Mouse (Mus musculus) MEL (cell line): ENCODE results near the gene Hdac11. TPM values are rescaled to one million over a fixed set of nuclear protein-coding genes. Genes with fewer than 3 reads are reported as not detected.

ENCODE experiments used
- DNase-seq: peaks from one replicate; pipeline ENCODE4 v3.0.0; 2011; ENCODE audit warnings: low read depth, low spot score
- H3K27ac ChIP-seq: 2 replicates; pipeline ENCODE4 v1.5.1; 2012; ENCODE audit warnings: low read depth, mild to moderate bottlenecking, control low read depth, low read length, moderate library complexity; ENCODE audit not compliant: control insufficient read depth
- H3K27me3 ChIP-seq, 2 experiments: fragments of 150-350 bp in 1 of 2; sonication (generic) in 1 of 2; 2 replicates each; pipeline ENCODE4 v1.6.1; 2012; ENCODE audit warnings: low read length in 2 of 2, mild to moderate bottlenecking in 2 of 2, improper control_type of control experiment in 1 of 2, moderate library complexity in 1 of 2; ENCODE audit not compliant: insufficient read depth in 2 of 2, control insufficient read depth in 1 of 2
- H3K36me3 ChIP-seq, 2 experiments: 2 replicates each; pipeline ENCODE4 v1.6.1; 2012 to 2014; ENCODE audit warnings: low read length in 2 of 2, improper control_type of control experiment in 1 of 2, inconsistent platforms in 1 of 2, mild to moderate bottlenecking in 1 of 2; ENCODE audit not compliant: insufficient read depth in 2 of 2, control insufficient read depth in 1 of 2
- H3K4me1 ChIP-seq, 2 experiments: fragments of 150-350 bp in 1 of 2; sonication (generic) in 1 of 2; 2 replicates each; pipeline ENCODE4 v1.6.1; 2012; ENCODE audit warnings: low read length in 2 of 2, improper control_type of control experiment in 1 of 2, mild to moderate bottlenecking in 1 of 2; ENCODE audit not compliant: insufficient read depth in 2 of 2, control insufficient read depth in 1 of 2
- H3K4me3 ChIP-seq, 2 experiments: fragments of 150-350 bp in 1 of 2; sonication (generic) in 1 of 2; 2 replicates each; pipeline ENCODE4 v1.5.1; 2012; ENCODE audit warnings: low read depth in 2 of 2, low read length in 2 of 2, mild to moderate bottlenecking in 2 of 2, moderate library complexity in 2 of 2, control low read depth in 1 of 2, improper control_type of control experiment in 1 of 2; ENCODE audit not compliant: control insufficient read depth in 1 of 2, insufficient read depth in 1 of 2
- H3K79me2 ChIP-seq: 2 replicates; pipeline ENCODE4 v1.6.1; 2012; ENCODE audit warnings: mild to moderate bottlenecking, low read length, moderate library complexity; ENCODE audit not compliant: control insufficient read depth, poor library complexity, insufficient read depth
- H3K9ac ChIP-seq: 2 replicates; pipeline ENCODE4 v1.6.1; 2012; ENCODE audit warnings: low read depth, mild to moderate bottlenecking, control low read depth, low read length, moderate library complexity; ENCODE audit not compliant: control insufficient read depth, poor library complexity, severe bottlenecking
- H3K9me3 ChIP-seq: fragments of 150-350 bp; sonication (generic); replicated peaks from 2 replicates; pipeline ENCODE4 v1.6.1; 2012; ENCODE audit warnings: mild to moderate bottlenecking, low read length, improper control_type of control experiment, moderate library complexity; ENCODE audit not compliant: insufficient read depth
- CTCF ChIP-seq, 3 experiments: IDR thresholded peaks in 2 of 3; conservative IDR thresholded peaks in 1 of 3; 2 replicates each; pipeline ENCODE4 v1.5.1; 2011 to 2012; ENCODE audit warnings: low read length in 3 of 3, low read depth in 2 of 3, mild to moderate bottlenecking in 2 of 3, improper control_type of control experiment in 1 of 3, inconsistent platforms in 1 of 3, mixed read lengths in 1 of 3, moderate library complexity in 1 of 3; ENCODE audit not compliant: control insufficient read depth in 1 of 3, insufficient read depth in 1 of 3, poor library complexity in 1 of 3, severe bottlenecking in 1 of 3
- ETS1 ChIP-seq: IDR thresholded peaks from 2 replicates; pipeline ENCODE4 v1.6.1; 2012; ENCODE audit warnings: low read depth, mild to moderate bottlenecking, inconsistent platforms, low read length, improper control_type of control experiment, moderate library complexity
- GABPA ChIP-seq: IDR thresholded peaks from 2 replicates; pipeline ENCODE4 v1.6.1; 2012; ENCODE audit warnings: low read depth, mild to moderate bottlenecking, inconsistent platforms, low read length, improper control_type of control experiment, moderate library complexity
- HCFC1 ChIP-seq: IDR thresholded peaks from 2 replicates; pipeline ENCODE4 v1.6.1; 2012; ENCODE audit warnings: low read depth, mild to moderate bottlenecking, inconsistent platforms, low read length, improper control_type of control experiment, moderate library complexity
- JUND ChIP-seq: IDR thresholded peaks from 2 replicates; pipeline ENCODE4 v1.6.1; 2011; ENCODE audit warnings: low read depth, mild to moderate bottlenecking, improper control_type of control experiment, low read length
- MAFK ChIP-seq: IDR thresholded peaks from 2 replicates; pipeline ENCODE4 v1.6.1; 2011; ENCODE audit warnings: low read depth, mild to moderate bottlenecking, low read length, improper control_type of control experiment, borderline replicate concordance
- MEF2A ChIP-seq: IDR thresholded peaks from 2 replicates; pipeline ENCODE4 v1.6.1; 2014; ENCODE audit warnings: low read depth, mild to moderate bottlenecking, inconsistent platforms, low read length, improper control_type of control experiment; ENCODE audit not compliant: poor library complexity, insufficient replicate concordance, severe bottlenecking; ENCODE audit errors: extremely low read depth
- MYB ChIP-seq: IDR thresholded peaks from 2 replicates; pipeline ENCODE4 v1.6.1; 2011; ENCODE audit warnings: mild to moderate bottlenecking, low read depth, low read length, improper control_type of control experiment
- NRF1 ChIP-seq: IDR thresholded peaks from 2 replicates; pipeline ENCODE4 v1.6.1; 2014; ENCODE audit warnings: low read depth, mild to moderate bottlenecking, inconsistent platforms, low read length, improper control_type of control experiment, moderate library complexity; ENCODE audit not compliant: poor library complexity, insufficient read depth, severe bottlenecking
- POLR2AphosphoS2 ChIP-seq: IDR thresholded peaks from 2 replicates; pipeline ENCODE4 v1.6.1; 2011; ENCODE audit warnings: low read length, improper control_type of control experiment
- RCOR1 ChIP-seq: IDR thresholded peaks from 2 replicates; pipeline ENCODE4 v1.6.1; 2012; ENCODE audit warnings: low read depth, mild to moderate bottlenecking, inconsistent platforms, low read length, improper control_type of control experiment
- SIN3A ChIP-seq: IDR thresholded peaks from 2 replicates; pipeline ENCODE4 v1.6.1; 2012; ENCODE audit warnings: low read length, improper control_type of control experiment, inconsistent platforms
- UBTF ChIP-seq: IDR thresholded peaks from 2 replicates; pipeline ENCODE4 v1.6.1; 2012; ENCODE audit warnings: low read depth, mild to moderate bottlenecking, inconsistent platforms, low read length, improper control_type of control experiment, moderate library complexity, borderline replicate concordance; ENCODE audit not compliant: insufficient read depth
- ZC3H11A ChIP-seq: IDR thresholded peaks from 2 replicates; pipeline ENCODE4 v1.6.1; 2012; ENCODE audit warnings: low read depth, mild to moderate bottlenecking, inconsistent platforms, low read length, improper control_type of control experiment
- ZMIZ1 ChIP-seq: IDR thresholded peaks from 2 replicates; pipeline ENCODE4 v1.6.1; 2012; ENCODE audit warnings: low read depth, mild to moderate bottlenecking, inconsistent platforms, low read length, improper control_type of control experiment, moderate library complexity
- ZNF384 ChIP-seq: IDR thresholded peaks from 2 replicates; pipeline ENCODE4 v1.6.1; 2012; ENCODE audit warnings: low read depth, mild to moderate bottlenecking, inconsistent platforms, low read length, improper control_type of control experiment
- polyA plus RNA-seq, 2 experiments: library from polyadenylated mRNA; stranded (reverse) in 1 of 2; unstranded in 1 of 2; fragments of >175 nt in 1 of 2; fragments of >200 nt in 1 of 2; gene quantifications; 2 replicates each; pipeline versions ENCODE4 v1.2.1 to v1.2.4; 2012; ENCODE audit warnings: low replicate concordance in 2 of 2, low read depth in 1 of 2; ENCODE audit not compliant: insufficient read length in 2 of 2, insufficient read depth in 1 of 2, missing spikeins in 1 of 2
- total RNA-seq: library from RNA; depleted of rRNA; stranded (reverse); fragments of 300-350 nt; gene quantifications from 2 replicates; pipeline ENCODE4 v1.2.3, GENCODE M21; 2012

Hdac11 gene
- total and polyA plus RNA-seq, 3 experiments: 3.3 to 6.0 TPM; not detected in 1

DNA sequence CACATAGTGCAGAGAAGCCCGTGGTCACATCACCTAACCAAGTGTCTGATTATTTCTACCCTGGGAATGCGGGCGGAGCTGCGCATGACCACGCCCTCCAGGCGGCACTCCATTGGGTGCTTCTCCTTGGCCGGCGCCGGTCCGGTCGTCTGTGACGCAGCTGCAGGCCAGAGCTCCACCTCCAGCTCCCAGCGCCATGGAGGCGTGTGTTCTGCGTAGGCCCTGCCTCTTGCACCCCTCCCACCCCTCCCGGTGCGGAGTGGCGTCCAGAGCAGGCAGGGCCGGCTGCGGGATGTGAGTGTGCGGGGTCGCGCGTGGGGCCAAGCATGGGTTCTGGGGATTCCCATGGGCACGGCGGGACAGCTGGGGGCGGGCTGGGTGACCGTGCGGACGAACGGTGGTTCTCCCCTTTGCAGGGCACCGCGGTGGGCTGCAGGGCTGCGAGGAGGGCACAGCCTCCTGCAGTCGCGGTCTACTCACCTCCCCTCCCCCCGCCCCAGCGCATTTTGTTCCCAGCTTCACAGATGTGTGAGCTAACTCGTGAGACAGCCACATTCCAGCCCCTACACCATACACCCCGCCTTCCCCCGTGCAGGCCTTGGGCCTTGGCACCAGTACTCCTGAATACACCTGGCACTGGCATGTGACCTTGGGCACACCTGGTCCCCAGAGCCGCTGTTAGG is at the start of gene Hdac11 (continued):
- TF ChIP-seq JUND: no peak
- TF ChIP-seq, all 39 proteins: peak for 9

- Histone ChIP-seq H3K27ac (no peak overlapping the region), H3K36me3 (peaks cover 2 to 59% of the 10 kb centered on the region in 2 experiments; a peak in 3 of 4 replicates), H3K27me3 (no peaks in the 10 kb centered on the region), H3K4me3 (no peak overlapping the region), H3K4me1 (peaks cover 33 to 59% of the 10 kb centered on the region in 2 experiments), H3K9me3 (no peaks in the 10 kb centered on the region), H3K79me2 (peaks cover 51% of the 10 kb centered on the region), H3K9ac (no peak overlapping the region)
- no peak for DNase-seq
- no peak for TF ChIP-seq HCFC1
- TF ChIP-seq MAFK: no peak
- TF ChIP-seq MEF2A: no peak
- TF ChIP-seq UBTF: no peak
- TF ChIP-seq ZNF384: no peak
These were observed 48.1 kb upstream of the Hdac11 start for GRCm38 (mm10) chr6:91108301-91108916.

DNA sequence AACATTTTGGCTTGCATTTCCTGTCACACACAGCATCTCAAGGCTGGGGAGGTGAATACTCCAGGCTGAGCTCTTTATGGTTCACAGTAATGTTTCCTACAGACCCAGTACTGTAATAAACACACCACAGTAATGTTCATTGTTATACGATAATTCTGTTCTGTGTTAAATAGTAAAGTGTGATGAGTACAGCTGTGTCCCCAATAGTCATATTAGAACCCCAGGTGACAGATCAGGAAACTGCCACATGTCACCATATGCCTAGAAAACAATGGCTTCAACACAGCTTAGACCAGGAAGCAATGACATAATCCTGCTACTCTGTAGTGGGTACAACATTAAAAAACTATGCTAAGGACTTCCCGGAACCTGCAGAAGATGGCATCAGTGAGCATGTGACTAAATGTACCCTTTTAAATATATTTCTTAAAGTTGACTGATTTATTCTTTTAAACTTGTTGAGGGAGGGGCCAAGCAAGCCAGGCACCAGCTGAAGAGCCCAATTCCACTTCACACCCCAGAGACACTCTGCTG is 47.5 kb upstream of the Hdac11 start:
- H3K4me3 ChIP-seq: no peak overlapping the region
- peaks cover 37 to 62% of the 10 kb centered on the region in 2 experiments for H3K4me1 ChIP-seq
- H3K36me3 ChIP-seq: peaks cover 2 to 62% of the 10 kb centered on the region in 2 experiments; a peak in 3 of 4 replicates
- no peaks in the 10 kb centered on the region for H3K9me3 ChIP-seq
- no peak overlapping the region for H3K27ac ChIP-seq
- peaks cover 52% of the 10 kb centered on the region for H3K79me2 ChIP-seq
- no peaks in the 10 kb centered on the region for H3K27me3 ChIP-seq
- no peak for DNase-seq
- no peak overlapping the region for H3K9ac ChIP-seq
- TF ChIP-seq POLR2AphosphoS2 (no peak), RCOR1 (no peak), ZC3H11A (no peak), SIN3A (no peak), CTCF (IDR thresholded peaks at IDR 0.05 in 2 of 3, conservative IDR thresholded peaks at IDR 0.05 in 1 of 3; ENCODE audit: control insufficient read depth in 1 of 3, insufficient read depth in 1 of 3, low read depth in 2 of 3, low read length in 3 of 3, poor library complexity in 1 of 3, severe bottlenecking in 1 of 3) (no peak), JUND (no peak), ZMIZ1 (no peak), NRF1 (no peak), MYB (no peak), ETS1 (no peak), GABPA (no peak)
